Mouse (Mus musculus) gastrocnemius, postnatal 4 days (tissue): ENCODE data around the gene Oasl1. TPM values are rescaled to one million over a fixed set of nuclear protein-coding genes. Genes with fewer than 3 reads are reported as not detected.
"Not testable (repeated sequence)": the region's sequence is repeated elsewhere in the genome, so short reads cannot be mapped to it uniquely, and the experiment has no call there.

Experiments
- DNase-seq, 2 experiments: peaks; one replicate each; pipeline ENCODE4 v3.0.0; 2021 to 2022; ENCODE audit warnings: low spot score in 2 of 2, mixed read lengths in 2 of 2
- long read RNA-seq, 2 experiments: library from polyadenylated mRNA; stranded (forward); transcript quantifications; one replicate each; pipeline ENCODE4 v2.0.0; 2021
- total RNA-seq, 2 experiments: library from RNA; stranded (reverse); gene quantifications; 2 replicates each; pipeline ENCODE4 v1.2.3; 2021

The Oasl1 gene
- under 1 TPM; 0.52 to 0.71 TPM for total RNA-seq
- long read RNA-seq, experiment 1 = 0 reads
- long read RNA-seq, experiment 2, partial matches to known transcripts = 1 of 2 reads
- long read RNA-seq, experiment 2, other reads (novel, unspliced or antisense) = 0 of 2 reads

GRCm38 (mm10) chr5:114922998-114923473 is at the start of gene Oasl1:
TSS of gene Oasl1 (plus strand) at chr5:114923240.
- peak in 1 of 2 experiments; percentile 57 for DNase-seq

GRCm38 (mm10) chr5:114875858-114876257 is 47.2 kb upstream of the Oasl1 start:
- DNase-seq = no peak

- no peak for DNase-seq
Measured at GRCm38 (mm10) chr5:114876331-114876730, 46.7 kb upstream of the Oasl1 start.

GRCm38 (mm10) chr5:114877487-114877886 is 45.6 kb upstream of the Oasl1 start:
- DNase-seq = no peak

GRCm38 (mm10) chr5:114879399-114879798 is 43.6 kb upstream of the Oasl1 start:
- no peak for DNase-seq

GRCm38 (mm10) chr5:114882319-114882718 is 40.7 kb upstream of the Oasl1 start:
- DNase-seq = not testable (repeated sequence)

- no peak for DNase-seq
Measured at GRCm38 (mm10) chr5:114883022-114883421, 40.0 kb upstream of the Oasl1 start.

GRCm38 (mm10) chr5:114886801-114887200 is 36.2 kb upstream of the Oasl1 start:
- DNase-seq = no peak

GRCm38 (mm10) chr5:114888995-114889394 is 34.0 kb upstream of the Oasl1 start:
- no peak for DNase-seq

- DNase-seq = no peak
Measured at GRCm38 (mm10) chr5:114895542-114895941, 27.5 kb upstream of the Oasl1 start.

- no peak for DNase-seq
Measured at GRCm38 (mm10) chr5:114896688-114897373, 26.2 kb upstream of the Oasl1 start, which contains the start of gene Oasl2. TSS of gene Oasl2 (plus strand) at chr5:114896936.

GRCm38 (mm10) chr5:114897374-114897793 is 25.7 kb upstream of the Oasl1 start:
- DNase-seq = no peak

- no peak for DNase-seq
Measured at GRCm38 (mm10) chr5:114898857-114899256, 24.2 kb upstream of the Oasl1 start.

GRCm38 (mm10) chr5:114902413-114902812 is 20.6 kb upstream of the Oasl1 start:
- no peak for DNase-seq

- no peak for DNase-seq
Measured at GRCm38 (mm10) chr5:114908598-114909305, 14.3 kb upstream of the Oasl1 start.

- no peak for DNase-seq
Measured at GRCm38 (mm10) chr5:114913686-114914085, 9.4 kb upstream of the Oasl1 start.

- no peak for DNase-seq
Measured at GRCm38 (mm10) chr5:114914855-114915254, 8.2 kb upstream of the Oasl1 start.

- DNase-seq = no peak
Measured at GRCm38 (mm10) chr5:114915854-114916253, 7.2 kb upstream of the Oasl1 start.

GRCm38 (mm10) chr5:114916777-114917176 is 6.3 kb upstream of the Oasl1 start:
- DNase-seq = no peak

- not testable (repeated sequence) for DNase-seq
Measured at GRCm38 (mm10) chr5:114917357-114917756, 5.7 kb upstream of the Oasl1 start.

- DNase-seq = no peak
Measured at GRCm38 (mm10) chr5:114921551-114922365, 1.3 kb upstream of the Oasl1 start.
